Mouse (Mus musculus): ENCODE measurements at regions not wholly inside any gene's neighbourhood (a gene's known extent, or its start where the extent isn't known, plus 50 kb on each side); places are given as distances from the start of the nearest gene placed in this dataset.

GRCm38 (mm10) chr13:110542303-110543065, 147.6 kb downstream of the Plk2 start:
- 70% methylated on average over 5 of the region's 5 CpGs for whole genome bisulfite sequencing (ENCODE audit: insufficient replicate concordance)
- ATAC-seq: no peak
- Histone ChIP-seq H3K27me3 (replicated peaks) (no peaks in the 10 kb centered on the region), H3K9me3 (replicated peaks) (no peaks in the 10 kb centered on the region), H3K27ac (no peak overlapping the region), H3K4me1 (no peaks in the 10 kb centered on the region), H3K4me3 (no peak overlapping the region), H3K9ac (no peak overlapping the region), H3K36me3 (no peaks in the 10 kb centered on the region), H3K4me2 (no peak overlapping the region)

GRCm38 (mm10) chr13:110545454-110545853, 150.6 kb downstream of the Plk2 start:
- Histone ChIP-seq H3K4me1 (no peaks in the 10 kb centered on the region), H3K36me3 (no peaks in the 10 kb centered on the region), H3K27ac (no peak overlapping the region), H3K4me2 (no peak overlapping the region), H3K9me3 (replicated peaks) (no peaks in the 10 kb centered on the region), H3K4me3 (no peak overlapping the region), H3K27me3 (replicated peaks) (no peaks in the 10 kb centered on the region), H3K9ac (no peak overlapping the region)
- WGBS (ENCODE audit: insufficient replicate concordance): 53% methylated on average over 6 of the region's 6 CpGs
- ATAC-seq: no peak

GRCm38 (mm10) chr13:110555529-110556319, 160.9 kb downstream of the Plk2 start:
- 68% methylated on average over 7 of the region's 7 CpGs for WGBS (ENCODE audit: insufficient replicate concordance)
- ATAC-seq: no peak
- Histone ChIP-seq H3K9me3 (replicated peaks) (no peaks in the 10 kb centered on the region), H3K9ac (no peak overlapping the region), H3K36me3 (no peaks in the 10 kb centered on the region), H3K4me1 (no peaks in the 10 kb centered on the region), H3K4me2 (no peak overlapping the region), H3K27me3 (replicated peaks) (no peaks in the 10 kb centered on the region), H3K4me3 (no peak overlapping the region), H3K27ac (no peak overlapping the region)

- H3K4me3 ChIP-seq: no peak overlapping the region
- H3K27me3 ChIP-seq (replicated peaks): no peaks in the 10 kb centered on the region
- no peaks in the 10 kb centered on the region for H3K36me3 ChIP-seq
- no peak overlapping the region for H3K27ac ChIP-seq
- H3K9ac ChIP-seq: no peak overlapping the region
- 51% methylated on average over 9 of the region's 9 CpGs for WGBS (ENCODE audit: insufficient replicate concordance)
- ATAC-seq: no peak
- no peaks in the 10 kb centered on the region for H3K9me3 ChIP-seq (replicated peaks)
- H3K4me1 ChIP-seq: no peaks in the 10 kb centered on the region
- H3K4me2 ChIP-seq: no peak overlapping the region
Measured at GRCm38 (mm10) chr13:110556355-110557095, 161.7 kb downstream of the Plk2 start.

- no peak overlapping the region for H3K27ac ChIP-seq
- H3K9ac ChIP-seq: no peak overlapping the region
- H3K4me1 ChIP-seq: peaks cover 4% of the 10 kb centered on the region; the same call in 1 of the 2 replicates
- no peaks in the 10 kb centered on the region for H3K36me3 ChIP-seq
- no peak for ATAC-seq
- no peak overlapping the region for H3K4me2 ChIP-seq
- 63% methylated on average over 28 of the region's 28 CpGs for WGBS (ENCODE audit: insufficient replicate concordance)
- no peaks in the 10 kb centered on the region for H3K9me3 ChIP-seq (replicated peaks)
- no peak overlapping the region for H3K4me3 ChIP-seq
- no peaks in the 10 kb centered on the region for H3K27me3 ChIP-seq (replicated peaks)
Measured at GRCm38 (mm10) chr13:110557930-110558727, 163.3 kb downstream of the Plk2 start.

- Histone ChIP-seq H3K4me2 (no peak overlapping the region), H3K9ac (no peak overlapping the region), H3K4me1 (peaks cover 14% of the 10 kb centered on the region), H3K36me3 (no peaks in the 10 kb centered on the region), H3K4me3 (no peak overlapping the region), H3K27ac (no peak overlapping the region), H3K27me3 (replicated peaks) (no peaks in the 10 kb centered on the region), H3K9me3 (replicated peaks) (no peaks in the 10 kb centered on the region)
- 74% methylated on average over 13 of the region's 13 CpGs for WGBS (ENCODE audit: insufficient replicate concordance)
- ATAC-seq: no peak
Measured at GRCm38 (mm10) chr13:110560566-110560965, 165.7 kb downstream of the Plk2 start.

GRCm38 (mm10) chr13:110562499-110562898, 167.7 kb downstream of the Plk2 start:
- 32% methylated on average over 3 of the region's 3 CpGs for WGBS (ENCODE audit: insufficient replicate concordance)
- Histone ChIP-seq H3K9ac (no peak overlapping the region), H3K27me3 (replicated peaks) (no peaks in the 10 kb centered on the region), H3K4me1 (peaks cover 14% of the 10 kb centered on the region), H3K9me3 (replicated peaks) (no peaks in the 10 kb centered on the region), H3K4me3 (no peak overlapping the region), H3K4me2 (no peak overlapping the region), H3K36me3 (no peaks in the 10 kb centered on the region), H3K27ac (no peak overlapping the region)
- no peak for ATAC-seq

GRCm38 (mm10) chr13:110562902-110563301, 168.1 kb downstream of the Plk2 start:
- no peak overlapping the region for H3K27ac ChIP-seq
- 0 out of 2 replicates have a peak, but pooled peaks have one; percentile 35 for ATAC-seq
- 21% methylated on average over 5 of the region's 5 CpGs for WGBS (ENCODE audit: insufficient replicate concordance)

GRCm38 (mm10) chr13:110563967-110564366, 169.1 kb downstream of the Plk2 start:
- Histone ChIP-seq H3K4me3 (no peak overlapping the region), H3K4me1 (peaks cover 14% of the 10 kb centered on the region), H3K27ac (no peak overlapping the region), H3K27me3 (replicated peaks) (no peaks in the 10 kb centered on the region), H3K9me3 (replicated peaks) (no peaks in the 10 kb centered on the region), H3K36me3 (no peaks in the 10 kb centered on the region), H3K9ac (no peak overlapping the region), H3K4me2 (peak overlapping the region; percentile 39)
- ATAC-seq: peak; percentile 74
- WGBS (ENCODE audit: insufficient replicate concordance): 9% methylated on average over 9 of the region's 9 CpGs

More at GRCm38 (mm10) chr13:110562902-110563301, 168.1 kb downstream of the Plk2 start:
- Histone ChIP-seq H3K9ac (no peak overlapping the region), H3K4me3 (no peak overlapping the region), H3K4me1 (peaks cover 14% of the 10 kb centered on the region), H3K27me3 (replicated peaks) (no peaks in the 10 kb centered on the region), H3K4me2 (no peak overlapping the region), H3K36me3 (no peaks in the 10 kb centered on the region), H3K9me3 (replicated peaks) (no peaks in the 10 kb centered on the region)

- WGBS (ENCODE audit: insufficient replicate concordance): 41% methylated on average over 8 of the region's 8 CpGs
Measured at GRCm38 (mm10) chr13:110568482-110569179, 173.8 kb downstream of the Plk2 start.

GRCm38 (mm10) chr13:110569180-110569512, 174.3 kb downstream of the Plk2 start:
- no peak overlapping the region for H3K4me3 ChIP-seq
- 57% methylated on average over 2 of the region's 2 CpGs for WGBS (ENCODE audit: insufficient replicate concordance)
- H3K36me3 ChIP-seq: no peaks in the 10 kb centered on the region
- no peaks in the 10 kb centered on the region for H3K27me3 ChIP-seq (replicated peaks)
- peaks cover 2% of the 10 kb centered on the region for H3K4me1 ChIP-seq
- ATAC-seq: no peak
- H3K9me3 ChIP-seq (replicated peaks): no peaks in the 10 kb centered on the region
- H3K4me2 ChIP-seq: no peak overlapping the region
- H3K27ac ChIP-seq: no peak overlapping the region
- no peak overlapping the region for H3K9ac ChIP-seq

More at GRCm38 (mm10) chr13:110568482-110569179, 173.8 kb downstream of the Plk2 start:
- Histone ChIP-seq H3K36me3 (no peaks in the 10 kb centered on the region), H3K27ac (no peak overlapping the region), H3K4me3 (no peak overlapping the region), H3K4me1 (peaks cover 7% of the 10 kb centered on the region), H3K27me3 (replicated peaks) (no peaks in the 10 kb centered on the region), H3K9me3 (replicated peaks) (no peaks in the 10 kb centered on the region), H3K4me2 (no peak overlapping the region), H3K9ac (no peak overlapping the region)
- ATAC-seq: no peak
